Mouse (Mus musculus) limb, embryonic 15.5 days (tissue): ENCODE data around the gene Crb1. TPM values are rescaled to one million over a fixed set of nuclear protein-coding genes. Genes with fewer than 3 reads are reported as not detected.

ENCODE experiments used
- ATAC-seq: fragments of 200-750 bp; cut with Nextera tagmentation; 2 replicates; pipeline ENCODE4 v1.8.0; 2017; ENCODE audit warnings: low read depth, moderate TSS enrichment; ENCODE audit not compliant: insufficient number of reproducible peaks, low FRiP score, low TSS enrichment
- H3K27ac ChIP-seq: fragments of 300-500 bp; sonication (generic); 2 replicates; pipeline ENCODE4 v1.5.1; 2015; ENCODE audit warnings: moderate library complexity, mild to moderate bottlenecking, inconsistent platforms
- H3K27me3 ChIP-seq: fragments of 300-500 bp; sonication (generic); 2 replicates; pipeline ENCODE4 v1.6.1; 2015; ENCODE audit warnings: inconsistent platforms
- H3K36me3 ChIP-seq: fragments of 300-500 bp; sonication (generic); 2 replicates; pipeline ENCODE4 v1.6.1; 2015; ENCODE audit warnings: inconsistent platforms
- H3K4me1 ChIP-seq: fragments of 300-500 bp; sonication (generic); 2 replicates; pipeline ENCODE4 v1.6.1; 2015; ENCODE audit warnings: inconsistent platforms
- H3K4me2 ChIP-seq: fragments of 300-500 bp; sonication (generic); 2 replicates; pipeline ENCODE4 v1.6.1; 2015; ENCODE audit warnings: mild to moderate bottlenecking, inconsistent platforms
- H3K4me3 ChIP-seq: fragments of 300-500 bp; sonication (generic); 2 replicates; pipeline ENCODE4 v1.5.1; 2015; ENCODE audit warnings: mild to moderate bottlenecking, inconsistent platforms
- H3K9ac ChIP-seq: fragments of 300-500 bp; sonication (generic); 2 replicates; pipeline ENCODE4 v1.6.1; 2015; ENCODE audit warnings: inconsistent platforms
- H3K9me3 ChIP-seq: fragments of 300-500 bp; sonication (generic); 2 replicates; pipeline ENCODE4 v1.6.1; 2016; ENCODE audit warnings: inconsistent platforms
- WGBS: fragments of 180-500 bp; shearing (Covaris S2); methylation state at CpG from one replicate; pipeline ENCODE4 v1.1.7; 2015; 5-methylcytosine and 5-hydroxymethylcytosine counted together
- polyA plus RNA-seq: library from polyadenylated mRNA; unstranded; fragments of >200 nt; fragmentation: Nextera tagmentation; extraction: Ambion mirVana; gene quantifications from 2 replicates; pipeline ENCODE4 v1.2.1, GENCODE M21; 2015

Gene Crb1
- polyA plus RNA-seq, 1 experiment from 2014 or later, result not detected

- Histone ChIP-seq H3K36me3 (no peaks in the 10 kb centered on the region), H3K27ac (no peak overlapping the region), H3K4me3 (no peak overlapping the region), H3K27me3 (no peaks in the 10 kb centered on the region), H3K9me3 (no peaks in the 10 kb centered on the region), H3K9ac (no peak overlapping the region), H3K4me2 (no peak overlapping the region), H3K4me1 (no peaks in the 10 kb centered on the region)
- 51% methylated on average over 7 of the region's 7 CpGs for WGBS
- no peak for ATAC-seq
These were observed 121.3 kb downstream of the Crb1 start for GRCm38 (mm10) chr1:139255581-139255980.

- no peak overlapping the region for H3K9ac ChIP-seq
- WGBS, result 81% methylated on average over 3 of the region's 3 CpGs
- H3K27me3 ChIP-seq, result no peaks in the 10 kb centered on the region
- no peaks in the 10 kb centered on the region for H3K36me3 ChIP-seq
- no peaks in the 10 kb centered on the region for H3K9me3 ChIP-seq
- no peak for ATAC-seq
- no peak overlapping the region for H3K4me3 ChIP-seq
- no peak overlapping the region for H3K4me2 ChIP-seq
- no peaks in the 10 kb centered on the region for H3K4me1 ChIP-seq
- H3K27ac ChIP-seq, result no peak overlapping the region
These were observed 124.9 kb downstream of the Crb1 start for GRCm38 (mm10) chr1:139252041-139252440.

DNA sequence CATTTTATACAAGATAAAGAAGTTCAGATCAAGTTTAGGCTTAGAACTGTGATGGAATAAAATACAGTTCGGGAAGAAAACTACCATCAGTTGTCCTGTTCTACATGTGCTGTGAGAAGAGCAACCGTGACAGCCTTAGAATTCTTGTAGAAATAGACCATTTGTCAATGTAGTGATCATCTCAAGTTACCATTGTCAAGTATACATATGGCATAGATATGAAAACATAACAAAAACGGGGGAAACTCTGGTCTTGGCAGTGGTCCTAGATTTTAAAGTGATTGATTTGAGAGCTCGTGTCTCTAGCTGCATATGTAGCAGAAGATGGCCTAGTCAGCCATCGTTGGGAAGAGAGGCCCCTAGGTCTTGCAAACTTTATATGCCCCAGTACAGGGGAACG lies 127.7 kb downstream of the Crb1 start:
- no peak for ATAC-seq
- H3K36me3 ChIP-seq, result no peaks in the 10 kb centered on the region
- no peak overlapping the region for H3K4me2 ChIP-seq
- H3K9me3 ChIP-seq, result no peaks in the 10 kb centered on the region
- no peak overlapping the region for H3K9ac ChIP-seq
- H3K4me3 ChIP-seq, result no peak overlapping the region
- no peak overlapping the region for H3K27ac ChIP-seq
- no peaks in the 10 kb centered on the region for H3K27me3 ChIP-seq
- 69% methylated on average over 6 of the region's 6 CpGs for WGBS
- no peaks in the 10 kb centered on the region for H3K4me1 ChIP-seq

GRCm38 (mm10) chr1:139246723-139247380 lies 130.0 kb downstream of the Crb1 start:
- H3K4me2 ChIP-seq, result no peak overlapping the region

DNA sequence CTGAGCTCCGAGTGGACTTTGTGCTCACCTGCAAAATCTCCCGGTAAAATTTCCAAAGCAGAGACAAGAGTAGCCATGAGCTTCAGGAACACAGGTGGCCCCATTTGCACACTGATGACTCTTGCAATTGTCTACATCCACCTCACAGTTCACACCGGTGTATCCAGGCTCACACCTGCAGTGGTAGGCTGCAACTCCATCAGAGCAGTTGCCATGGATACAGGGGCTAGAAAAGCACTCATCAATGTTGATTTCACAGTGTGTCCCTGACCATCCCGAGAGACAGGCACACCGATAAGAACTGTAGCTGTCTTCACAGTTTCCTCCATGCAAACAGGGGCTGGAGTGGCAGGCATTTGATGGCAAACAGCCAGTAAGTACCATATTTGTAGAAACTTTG lies 140.1 kb downstream of the Crb1 start:
- ATAC-seq, result no peak
- WGBS, result 66% methylated on average over 5 of the region's 5 CpGs
- Histone ChIP-seq H3K27ac (no peak overlapping the region), H3K4me2 (no peak overlapping the region), H3K9me3 (no peaks in the 10 kb centered on the region), H3K27me3 (no peaks in the 10 kb centered on the region), H3K4me3 (no peak overlapping the region), H3K9ac (no peak overlapping the region), H3K4me1 (no peaks in the 10 kb centered on the region), H3K36me3 (no peaks in the 10 kb centered on the region)

More at GRCm38 (mm10) chr1:139246723-139247380, 130.0 kb downstream of the Crb1 start:
- no peaks in the 10 kb centered on the region for H3K4me1 ChIP-seq
- no peaks in the 10 kb centered on the region for H3K36me3 ChIP-seq
- H3K9ac ChIP-seq, result no peak overlapping the region
- ATAC-seq, result no peak
- H3K4me3 ChIP-seq, result no peak overlapping the region
- H3K27me3 ChIP-seq, result no peaks in the 10 kb centered on the region
- no peak overlapping the region for H3K27ac ChIP-seq
- whole genome bisulfite sequencing, result 39% methylated on average over 12 of the region's 12 CpGs
- H3K9me3 ChIP-seq, result no peaks in the 10 kb centered on the region

- no peak overlapping the region for H3K27ac ChIP-seq
- 75% methylated on average over 3 of the region's 3 CpGs for WGBS
- no peak overlapping the region for H3K9ac ChIP-seq
- H3K27me3 ChIP-seq, result no peaks in the 10 kb centered on the region
- H3K9me3 ChIP-seq, result no peaks in the 10 kb centered on the region
- H3K4me2 ChIP-seq, result no peak overlapping the region
- no peak overlapping the region for H3K4me3 ChIP-seq
- H3K4me1 ChIP-seq, result no peaks in the 10 kb centered on the region
- H3K36me3 ChIP-seq, result no peaks in the 10 kb centered on the region
- ATAC-seq, result no peak
These were observed 142.0 kb downstream of the Crb1 start for GRCm38 (mm10) chr1:139234611-139235568.

- Histone ChIP-seq H3K9ac (no peak overlapping the region), H3K4me3 (no peak overlapping the region), H3K27ac (no peak overlapping the region), H3K4me1 (no peaks in the 10 kb centered on the region), H3K4me2 (no peak overlapping the region), H3K36me3 (no peaks in the 10 kb centered on the region), H3K9me3 (no peaks in the 10 kb centered on the region), H3K27me3 (no peaks in the 10 kb centered on the region)
- ATAC-seq, result no peak
- WGBS, result 53% methylated on average over 3 of the region's 3 CpGs
These were observed 144.3 kb downstream of the Crb1 start for GRCm38 (mm10) chr1:139232636-139233035.

GRCm38 (mm10) chr1:139224309-139224949 lies 152.5 kb downstream of the Crb1 start:
- no peaks in the 10 kb centered on the region for H3K36me3 ChIP-seq
- H3K9me3 ChIP-seq, result no peaks in the 10 kb centered on the region
- 77% methylated on average over 6 of the region's 6 CpGs for WGBS
- no peak overlapping the region for H3K27ac ChIP-seq
- H3K4me3 ChIP-seq, result no peak overlapping the region
- no peaks in the 10 kb centered on the region for H3K4me1 ChIP-seq
- no peak overlapping the region for H3K9ac ChIP-seq
- no peak overlapping the region for H3K4me2 ChIP-seq
- H3K27me3 ChIP-seq, result no peaks in the 10 kb centered on the region
- ATAC-seq, result no peak

DNA sequence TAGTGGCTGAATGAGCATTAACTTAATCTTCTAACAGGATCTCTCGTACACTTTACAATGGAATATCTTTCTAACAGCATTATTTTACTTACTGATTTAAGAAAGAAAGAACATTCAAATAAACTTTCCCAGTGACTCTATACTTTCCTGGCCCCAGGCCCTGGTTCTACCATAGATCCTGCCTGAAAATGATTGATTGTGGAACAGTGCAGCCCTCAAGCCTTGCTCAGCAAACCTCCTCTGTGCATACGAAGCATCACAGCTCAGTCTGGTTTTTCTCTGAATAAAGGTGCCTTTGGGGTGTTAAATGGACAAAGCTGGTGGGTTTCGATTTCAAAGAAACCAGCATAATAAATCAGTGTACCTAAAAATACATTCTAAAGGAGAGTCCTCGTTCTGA lies 153.1 kb downstream of the Crb1 start:
- H3K27ac ChIP-seq, result no peak overlapping the region
- H3K27me3 ChIP-seq, result no peaks in the 10 kb centered on the region
- WGBS, result 41% methylated on average over 4 of the region's 4 CpGs
- H3K36me3 ChIP-seq, result no peaks in the 10 kb centered on the region
- no peak for ATAC-seq
- H3K4me3 ChIP-seq, result no peak overlapping the region
- no peaks in the 10 kb centered on the region for H3K4me1 ChIP-seq
- no peak overlapping the region for H3K4me2 ChIP-seq
- H3K9me3 ChIP-seq, result no peaks in the 10 kb centered on the region
- no peak overlapping the region for H3K9ac ChIP-seq

DNA sequence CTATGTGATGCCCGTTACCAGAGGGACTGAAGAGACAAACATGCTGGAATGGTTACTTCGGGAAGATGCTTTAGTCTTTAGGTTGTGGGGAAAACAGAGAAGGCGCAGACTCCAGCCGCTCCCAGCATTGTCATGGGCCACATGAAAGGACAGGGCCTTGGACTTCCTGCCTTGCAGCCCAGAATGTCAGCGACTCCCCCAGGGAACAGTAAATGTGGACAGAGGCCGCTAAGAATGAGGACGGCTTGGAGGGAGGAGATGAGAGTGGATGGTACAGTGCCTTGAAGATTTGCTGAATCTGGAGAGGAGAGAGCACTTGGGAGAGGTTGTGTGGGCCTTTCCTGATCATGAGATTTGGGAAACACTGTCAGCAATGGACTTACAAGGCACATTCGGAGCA lies 161.6 kb downstream of the Crb1 start:
- Histone ChIP-seq H3K4me1 (no peaks in the 10 kb centered on the region; the same call in 1 of the 2 replicates), H3K27ac (no peak overlapping the region; the same call in 1 of the 2 replicates), H3K9ac (no peak overlapping the region), H3K4me3 (no peak overlapping the region), H3K9me3 (no peaks in the 10 kb centered on the region), H3K4me2 (no peak overlapping the region), H3K36me3 (no peaks in the 10 kb centered on the region), H3K27me3 (no peaks in the 10 kb centered on the region)
- WGBS, result 61% methylated on average over 8 of the region's 8 CpGs
- ATAC-seq, result no peak

DNA sequence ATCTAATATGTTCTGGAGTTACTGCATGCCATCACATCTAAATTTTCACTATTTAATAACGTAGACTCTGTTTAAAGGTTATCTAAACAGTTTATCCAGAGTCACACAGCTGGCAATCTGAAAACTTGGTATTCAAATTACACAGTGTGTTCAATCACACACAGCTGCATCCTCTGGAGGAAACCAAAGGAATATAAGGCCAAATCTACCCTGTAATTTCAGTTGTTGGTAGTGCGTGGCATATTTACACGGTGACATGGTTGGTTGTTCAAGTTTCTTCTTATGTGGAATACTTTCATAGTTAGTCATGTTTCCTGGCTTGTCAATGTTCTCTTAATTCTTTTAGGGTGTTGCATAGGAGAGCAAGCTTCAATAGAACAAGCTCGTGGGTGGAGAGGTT lies 166.4 kb downstream of the Crb1 start:
- H3K27me3 ChIP-seq, result no peaks in the 10 kb centered on the region
- no peak overlapping the region for H3K27ac ChIP-seq
- no peaks in the 10 kb centered on the region for H3K9me3 ChIP-seq
- no peaks in the 10 kb centered on the region; the same call in 1 of the 2 replicates for H3K4me1 ChIP-seq
- no peak overlapping the region for H3K9ac ChIP-seq
- no peak overlapping the region for H3K4me2 ChIP-seq
- no peak for ATAC-seq
- no peaks in the 10 kb centered on the region for H3K36me3 ChIP-seq
- H3K4me3 ChIP-seq, result no peak overlapping the region
- WGBS, result 39% methylated on average over 4 of the region's 4 CpGs

DNA sequence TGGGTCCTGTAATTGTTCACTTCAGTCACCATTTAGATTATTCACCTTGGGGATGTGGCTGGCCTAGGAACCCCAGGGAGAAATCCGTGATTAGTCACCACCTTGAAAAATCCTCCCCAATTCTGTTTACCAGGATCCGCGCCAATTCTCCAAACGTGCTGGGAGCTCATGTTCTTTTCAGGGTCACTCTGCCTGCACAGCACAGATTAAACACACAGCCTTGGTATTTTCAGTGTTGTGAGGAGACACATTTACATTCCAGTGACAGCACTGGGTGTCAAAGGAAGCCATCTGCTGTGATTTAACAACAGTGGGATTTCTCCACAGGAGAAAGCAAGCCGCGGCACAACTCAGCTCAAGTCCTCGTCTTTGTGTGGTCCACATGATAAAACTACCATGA lies 167.1 kb downstream of the Crb1 start:
- H3K27ac ChIP-seq, result no peak overlapping the region
- H3K4me1 ChIP-seq, result no peaks in the 10 kb centered on the region
- H3K4me3 ChIP-seq, result no peak overlapping the region
- H3K27me3 ChIP-seq, result no peaks in the 10 kb centered on the region
- no peaks in the 10 kb centered on the region for H3K36me3 ChIP-seq
- no peak overlapping the region for H3K9ac ChIP-seq
- 33% methylated on average over 7 of the region's 7 CpGs for WGBS
- no peaks in the 10 kb centered on the region for H3K9me3 ChIP-seq
- no peak for ATAC-seq
- H3K4me2 ChIP-seq, result no peak overlapping the region
